Mouse (Mus musculus): ENCODE data around the gene Usp36. TPM values are rescaled to one million over a fixed set of nuclear protein-coding genes. Genes with fewer than 3 reads are reported as not detected.

Gene Usp36
- polyA plus RNA-seq, 1 experiment from 2014 or later: 13.6 TPM

GRCm38 (mm10) chr11:118234500-118234899 lies 55.5 kb downstream of the Usp36 start:
- H3K27ac ChIP-seq: no peak overlapping the region
- H3K9ac ChIP-seq: no peak overlapping the region
- WGBS: 84% methylated on average over 6 of the region's 6 CpGs
- DNase-seq (ENCODE audit: low spot score): no peak
- ATAC-seq (ENCODE audit: low FRiP score): no peak
- H3K4me3 ChIP-seq (replicated peaks; ENCODE audit: low read length): no peak overlapping the region
- 0 out of 2 replicates have a peak, but pooled peaks cover 2% of the 10 kb centered on the region for H3K4me1 ChIP-seq (replicated peaks; ENCODE audit: control insufficient read depth, insufficient read depth, low read length)
- no peaks in the 10 kb centered on the region for H3K9me3 ChIP-seq (ENCODE audit: control insufficient read depth, low read length)
- no peak overlapping the region for H3K4me2 ChIP-seq (replicated peaks)
- H3K27me3 ChIP-seq (ENCODE audit: control insufficient read depth, insufficient read depth, low read length): no peaks in the 10 kb centered on the region
- no peaks in the 10 kb centered on the region for H3K36me3 ChIP-seq (replicated peaks; ENCODE audit: control insufficient read depth, insufficient read depth)

DNA sequence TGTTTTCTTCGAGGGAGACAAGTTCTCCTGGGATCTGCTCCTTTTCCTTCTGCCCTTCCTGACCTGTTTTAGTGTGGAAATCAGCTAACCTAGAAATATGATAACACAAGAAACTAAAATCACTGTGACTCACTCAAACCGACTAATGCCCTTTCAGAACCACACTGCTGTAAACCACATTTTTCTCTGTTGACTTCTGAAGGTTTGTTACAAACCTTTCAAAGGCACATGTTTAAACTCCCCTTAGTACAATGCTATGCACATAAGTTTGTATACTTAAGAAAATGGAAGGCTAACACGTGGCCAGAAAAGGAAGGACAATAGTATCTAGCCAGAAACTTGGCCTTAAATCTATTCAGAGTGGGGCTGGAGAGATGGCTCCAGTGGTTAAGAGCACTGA lies 56.1 kb downstream of the Usp36 start:
- Histone ChIP-seq H3K4me2 (replicated peaks) (no peak overlapping the region), H3K4me3 (replicated peaks; ENCODE audit: low read length) (no peak overlapping the region), H3K9me3 (ENCODE audit: control insufficient read depth, low read length) (no peaks in the 10 kb centered on the region), H3K9ac (no peak overlapping the region), H3K27me3 (ENCODE audit: control insufficient read depth, insufficient read depth, low read length) (no peaks in the 10 kb centered on the region), H3K36me3 (replicated peaks; ENCODE audit: control insufficient read depth, insufficient read depth) (no peaks in the 10 kb centered on the region), H3K4me1 (replicated peaks; ENCODE audit: control insufficient read depth, insufficient read depth, low read length) (0 out of 2 replicates have a peak, but pooled peaks cover 2% of the 10 kb centered on the region), H3K27ac (no peak overlapping the region)
- no peak for DNase-seq (ENCODE audit: low spot score)
- no peak for ATAC-seq (ENCODE audit: low FRiP score)
- 88% methylated on average over 3 of the region's 3 CpGs for WGBS

DNA sequence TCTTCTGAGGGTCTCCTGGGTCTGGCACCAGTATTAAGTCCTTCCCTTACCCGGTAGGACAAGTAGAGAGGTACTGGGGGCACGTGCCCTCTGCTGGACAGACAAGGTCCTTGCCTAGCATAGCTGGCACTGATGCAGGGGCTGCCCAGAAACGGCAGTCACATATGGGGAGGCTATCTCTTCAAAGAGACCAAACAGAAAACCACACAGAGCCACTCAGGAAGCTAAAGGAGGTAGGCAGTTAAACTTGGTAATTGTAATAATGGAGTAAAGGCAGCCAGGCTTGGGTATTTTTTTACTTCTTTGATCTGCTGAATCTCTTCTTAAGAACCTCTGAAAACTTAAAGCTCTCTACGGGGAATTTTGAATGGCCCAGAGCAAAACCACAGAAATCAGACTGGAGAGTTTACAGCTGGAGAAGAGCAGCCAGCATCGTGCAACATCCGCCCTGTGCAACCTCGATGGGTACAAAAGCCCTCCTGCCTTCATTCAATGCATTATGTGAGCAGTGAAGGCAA lies 57.7 kb downstream of the Usp36 start:
- Histone ChIP-seq H3K9me3 (ENCODE audit: control insufficient read depth, low read length) (no peaks in the 10 kb centered on the region), H3K4me3 (replicated peaks; ENCODE audit: low read length) (no peak overlapping the region), H3K4me2 (replicated peaks) (no peak overlapping the region), H3K4me1 (replicated peaks; ENCODE audit: control insufficient read depth, insufficient read depth, low read length) (0 out of 2 replicates have a peak, but pooled peaks cover 2% of the 10 kb centered on the region), H3K9ac (no peak overlapping the region), H3K27ac (no peak overlapping the region), H3K27me3 (ENCODE audit: control insufficient read depth, insufficient read depth, low read length) (no peaks in the 10 kb centered on the region), H3K36me3 (replicated peaks; ENCODE audit: control insufficient read depth, insufficient read depth) (no peaks in the 10 kb centered on the region)
- 45% methylated on average over 7 of the region's 7 CpGs for WGBS
- DNase-seq (ENCODE audit: low spot score) (no peak), ATAC-seq (ENCODE audit: low FRiP score) (no peak)

DNA sequence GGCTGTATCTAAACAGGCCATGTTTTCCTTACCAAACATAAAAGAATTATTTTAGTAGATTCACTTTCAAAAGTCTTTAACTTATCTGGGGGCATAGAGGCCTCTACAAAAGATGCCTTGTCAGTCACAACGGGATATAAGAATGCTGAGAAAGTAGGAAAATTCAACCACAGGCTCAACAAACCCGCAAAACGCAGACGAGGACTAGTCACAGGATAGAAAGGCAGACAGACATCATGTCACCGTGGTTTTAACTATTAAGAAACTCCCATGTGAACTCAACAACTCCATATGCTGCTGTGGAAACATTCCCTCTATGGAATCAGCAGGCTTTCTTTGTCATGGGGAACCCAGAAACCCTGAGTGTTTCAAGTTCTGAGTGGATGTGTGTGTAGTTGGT lies 60.1 kb downstream of the Usp36 start:
- Histone ChIP-seq H3K4me1 (replicated peaks; ENCODE audit: control insufficient read depth, insufficient read depth, low read length) (0 out of 2 replicates have a peak, but pooled peaks cover 2% of the 10 kb centered on the region), H3K27ac (no peak overlapping the region), H3K27me3 (ENCODE audit: control insufficient read depth, insufficient read depth, low read length) (no peaks in the 10 kb centered on the region), H3K4me3 (replicated peaks; ENCODE audit: low read length) (no peak overlapping the region), H3K9me3 (ENCODE audit: control insufficient read depth, low read length) (no peaks in the 10 kb centered on the region), H3K4me2 (replicated peaks) (no peak overlapping the region), H3K9ac (no peak overlapping the region), H3K36me3 (replicated peaks; ENCODE audit: control insufficient read depth, insufficient read depth) (no peaks in the 10 kb centered on the region)
- DNase-seq (ENCODE audit: low spot score) (no peak), ATAC-seq (ENCODE audit: low FRiP score) (no peak)
- 93% methylated on average over 5 of the region's 5 CpGs for WGBS

- H3K9ac ChIP-seq: no peak overlapping the region
- ATAC-seq (ENCODE audit: low FRiP score) (no peak), DNase-seq (ENCODE audit: low spot score) (no peak)
- WGBS: 82% methylated on average over 7 of the region's 7 CpGs
- no peak overlapping the region for H3K27ac ChIP-seq
- no peak overlapping the region for H3K4me2 ChIP-seq (replicated peaks)
- no peak overlapping the region for H3K4me3 ChIP-seq (replicated peaks; ENCODE audit: low read length)
- H3K9me3 ChIP-seq (ENCODE audit: control insufficient read depth, low read length): no peaks in the 10 kb centered on the region
- no peaks in the 10 kb centered on the region for H3K27me3 ChIP-seq (ENCODE audit: control insufficient read depth, insufficient read depth, low read length)
- H3K36me3 ChIP-seq (replicated peaks; ENCODE audit: control insufficient read depth, insufficient read depth): no peaks in the 10 kb centered on the region
- H3K4me1 ChIP-seq (replicated peaks; ENCODE audit: control insufficient read depth, insufficient read depth, low read length): 0 out of 2 replicates have a peak, but pooled peaks cover 2% of the 10 kb centered on the region
Measured at GRCm38 (mm10) chr11:118227650-118228049, 62.4 kb downstream of the Usp36 start.

DNA sequence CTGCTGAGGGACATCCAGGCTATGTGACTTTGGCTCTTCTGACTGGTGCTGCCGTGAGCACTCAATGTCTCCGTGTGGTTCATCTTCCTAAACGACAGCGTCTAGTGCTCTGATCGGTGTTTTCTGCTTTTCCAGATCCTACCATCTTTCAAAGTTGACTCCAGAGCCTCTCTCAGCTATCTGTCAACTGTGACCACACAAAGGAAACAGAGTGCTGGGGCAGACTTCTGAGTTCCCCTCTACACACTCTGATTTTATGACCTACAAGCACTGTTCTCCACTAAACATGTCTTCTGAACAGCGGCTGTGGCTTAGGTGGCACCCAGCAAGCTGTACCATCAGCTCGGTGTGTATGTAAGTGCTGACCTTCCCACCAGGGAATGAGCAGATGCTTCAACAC lies 63.2 kb downstream of the Usp36 start:
- DNase-seq (ENCODE audit: low spot score): no peak
- H3K9me3 ChIP-seq (ENCODE audit: control insufficient read depth, low read length): no peaks in the 10 kb centered on the region
- H3K36me3 ChIP-seq (replicated peaks; ENCODE audit: control insufficient read depth, insufficient read depth): no peaks in the 10 kb centered on the region
- no peak overlapping the region for H3K4me2 ChIP-seq (replicated peaks)
- H3K27ac ChIP-seq: no peak overlapping the region
- 90% methylated on average over 7 of the region's 7 CpGs for WGBS
- H3K4me3 ChIP-seq (replicated peaks; ENCODE audit: low read length): no peak overlapping the region
- H3K9ac ChIP-seq: no peak overlapping the region
- no peak for ATAC-seq (ENCODE audit: low FRiP score)
- H3K27me3 ChIP-seq (ENCODE audit: control insufficient read depth, insufficient read depth, low read length): no peaks in the 10 kb centered on the region
- H3K4me1 ChIP-seq (replicated peaks; ENCODE audit: control insufficient read depth, insufficient read depth, low read length): no peaks in the 10 kb centered on the region

GRCm38 (mm10) chr11:118225862-118226261 lies 64.2 kb downstream of the Usp36 start:
- no peak for DNase-seq (ENCODE audit: low spot score)
- Histone ChIP-seq H3K4me2 (replicated peaks) (no peak overlapping the region), H3K4me1 (replicated peaks; ENCODE audit: control insufficient read depth, insufficient read depth, low read length) (no peaks in the 10 kb centered on the region), H3K9ac (no peak overlapping the region), H3K9me3 (ENCODE audit: control insufficient read depth, low read length) (no peaks in the 10 kb centered on the region), H3K4me3 (replicated peaks; ENCODE audit: low read length) (no peak overlapping the region), H3K36me3 (replicated peaks; ENCODE audit: control insufficient read depth, insufficient read depth) (no peaks in the 10 kb centered on the region), H3K27ac (no peak overlapping the region), H3K27me3 (ENCODE audit: control insufficient read depth, insufficient read depth, low read length) (no peaks in the 10 kb centered on the region)
- WGBS: 81% methylated on average over 1 of the region's 1 CpGs
- no peak for ATAC-seq (ENCODE audit: low FRiP score)

- Histone ChIP-seq H3K4me2 (replicated peaks) (no peak overlapping the region), H3K4me1 (replicated peaks; ENCODE audit: control insufficient read depth, insufficient read depth, low read length) (no peaks in the 10 kb centered on the region), H3K27me3 (ENCODE audit: control insufficient read depth, insufficient read depth, low read length) (no peaks in the 10 kb centered on the region), H3K4me3 (replicated peaks; ENCODE audit: low read length) (no peak overlapping the region), H3K9me3 (ENCODE audit: control insufficient read depth, low read length) (no peaks in the 10 kb centered on the region), H3K9ac (no peak overlapping the region), H3K36me3 (replicated peaks; ENCODE audit: control insufficient read depth, insufficient read depth) (no peaks in the 10 kb centered on the region), H3K27ac (no peak overlapping the region)
- no peak for ATAC-seq (ENCODE audit: low FRiP score)
- no peak for DNase-seq (ENCODE audit: low spot score)
- WGBS: 77% methylated on average over 12 of the region's 12 CpGs
Measured at GRCm38 (mm10) chr11:118225056-118225836, 64.8 kb downstream of the Usp36 start.

DNA sequence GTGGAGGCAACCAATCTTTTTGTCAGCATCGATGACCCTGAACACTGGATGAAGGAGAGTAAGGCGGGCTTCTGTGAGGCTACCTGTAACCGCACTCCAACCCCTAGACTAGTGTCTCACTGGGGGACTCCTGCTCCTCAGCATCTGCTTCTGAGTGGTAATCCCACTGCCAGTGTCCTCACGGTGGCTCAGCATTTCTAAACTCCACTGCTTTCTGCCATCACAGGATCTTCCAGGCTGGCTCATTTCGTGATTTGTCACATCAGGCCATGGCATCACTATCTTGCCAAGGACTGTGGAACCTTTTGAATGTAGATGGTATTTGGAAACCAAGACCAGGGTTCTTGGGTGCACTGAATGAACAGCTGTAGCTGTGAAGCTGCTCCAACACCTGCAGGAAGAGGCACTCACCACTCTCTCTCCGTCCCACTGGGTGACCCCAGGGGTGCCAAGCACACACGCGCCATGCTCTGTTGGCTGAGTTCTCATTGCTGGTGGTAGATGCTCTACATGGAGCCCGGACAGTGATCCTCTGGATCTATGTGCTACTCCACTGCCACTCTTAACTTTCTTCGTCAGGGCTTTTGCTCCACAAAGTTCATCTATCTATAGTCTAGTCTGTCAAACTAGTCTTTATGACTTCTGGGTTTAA lies 66.5 kb downstream of the Usp36 start:
- Histone ChIP-seq H3K4me3 (replicated peaks; ENCODE audit: low read length) (no peak overlapping the region), H3K4me2 (replicated peaks) (no peak overlapping the region), H3K27me3 (ENCODE audit: control insufficient read depth, insufficient read depth, low read length) (no peaks in the 10 kb centered on the region), H3K36me3 (replicated peaks; ENCODE audit: control insufficient read depth, insufficient read depth) (no peaks in the 10 kb centered on the region), H3K9ac (no peak overlapping the region), H3K27ac (no peak overlapping the region), H3K4me1 (replicated peaks; ENCODE audit: control insufficient read depth, insufficient read depth, low read length) (no peaks in the 10 kb centered on the region), H3K9me3 (ENCODE audit: control insufficient read depth, low read length) (no peaks in the 10 kb centered on the region)
- DNase-seq (ENCODE audit: low spot score) (no peak), ATAC-seq (ENCODE audit: low FRiP score) (no peak)
- WGBS: 89% methylated on average over 10 of the region's 10 CpGs

All from hindbrain, embryonic 14.5 days (tissue).